Mouse (Mus musculus): Measurements from ENCODE around the gene Tceanc2. TPM values are rescaled to one million over a fixed set of nuclear protein-coding genes. Genes with fewer than 3 reads are reported as not detected.

Gene Tceanc2
- polyA plus RNA-seq, 1 experiment from 2014 or later: 18.1 TPM

- no peaks in the 10 kb centered on the region for H3K27me3 ChIP-seq (ENCODE audit: control insufficient read depth, insufficient read depth, low read depth, low read length)
- ATAC-seq: no peak
- H3K4me3 ChIP-seq (ENCODE audit: low read depth, low read length): no peak overlapping the region
- H3K27ac ChIP-seq (ENCODE audit: low read length): no peak overlapping the region
- no peaks in the 10 kb centered on the region for H3K9me3 ChIP-seq (replicated peaks; ENCODE audit: control insufficient read depth, low read length, poor library complexity, severe bottlenecking)
- no peak overlapping the region for H3K9ac ChIP-seq (ENCODE audit: low read depth, low read length)
- 32% methylated on average over 13 of the region's 13 CpGs for WGBS
- no peaks in the 10 kb centered on the region for H3K36me3 ChIP-seq (ENCODE audit: control insufficient read depth, insufficient read depth, low read length)
- H3K4me2 ChIP-seq (ENCODE audit: low read length): no peak overlapping the region
- peaks cover 16% of the 10 kb centered on the region for H3K4me1 ChIP-seq (ENCODE audit: control insufficient read depth, insufficient read depth, low read length)
Measured at GRCm38 (mm10) chr4:107126891-107127524, 51.9 kb downstream of the Tceanc2 start.

GRCm38 (mm10) chr4:107126389-107126788, 52.5 kb downstream of the Tceanc2 start:
- no peaks in the 10 kb centered on the region for H3K36me3 ChIP-seq (ENCODE audit: control insufficient read depth, insufficient read depth, low read length)
- no peak overlapping the region for H3K9ac ChIP-seq (ENCODE audit: low read depth, low read length)
- no peak overlapping the region for H3K4me3 ChIP-seq (ENCODE audit: low read depth, low read length)
- ATAC-seq: no peak
- no peaks in the 10 kb centered on the region for H3K9me3 ChIP-seq (replicated peaks; ENCODE audit: control insufficient read depth, low read length, poor library complexity, severe bottlenecking)
- no peaks in the 10 kb centered on the region for H3K27me3 ChIP-seq (ENCODE audit: control insufficient read depth, insufficient read depth, low read depth, low read length)
- no peak overlapping the region for H3K27ac ChIP-seq (ENCODE audit: low read length)
- WGBS: 27% methylated on average over 10 of the region's 10 CpGs
- no peak overlapping the region for H3K4me2 ChIP-seq (ENCODE audit: low read length)
- H3K4me1 ChIP-seq (ENCODE audit: control insufficient read depth, insufficient read depth, low read length): peaks cover 16% of the 10 kb centered on the region

DNA sequence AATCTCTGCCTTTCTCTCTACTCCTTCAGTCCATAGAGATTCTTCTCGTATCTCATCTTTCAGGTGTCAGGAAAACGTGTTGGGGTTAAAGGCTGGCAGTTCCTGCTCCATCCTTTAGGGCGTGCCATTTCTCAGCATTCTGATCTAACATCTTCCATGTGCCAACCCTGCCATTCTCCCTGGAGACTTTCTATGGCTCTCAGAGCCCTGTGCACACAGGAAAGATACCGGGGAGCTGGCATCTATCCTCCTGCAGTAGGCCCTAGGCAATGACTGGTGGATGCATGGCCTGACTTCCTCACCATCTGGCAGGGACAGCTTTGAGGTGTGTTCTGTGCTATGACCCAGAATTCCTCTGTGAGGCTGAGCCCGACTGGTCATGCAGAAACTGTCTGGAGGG, 53.8 kb downstream of the Tceanc2 start:
- Histone ChIP-seq H3K36me3 (ENCODE audit: control insufficient read depth, insufficient read depth, low read length) (no peaks in the 10 kb centered on the region), H3K4me2 (ENCODE audit: low read length) (no peak overlapping the region), H3K27ac (ENCODE audit: low read length) (no peak overlapping the region), H3K4me1 (ENCODE audit: control insufficient read depth, insufficient read depth, low read length) (peaks cover 13% of the 10 kb centered on the region), H3K27me3 (ENCODE audit: control insufficient read depth, insufficient read depth, low read depth, low read length) (no peaks in the 10 kb centered on the region), H3K4me3 (ENCODE audit: low read depth, low read length) (no peak overlapping the region), H3K9me3 (replicated peaks; ENCODE audit: control insufficient read depth, low read length, poor library complexity, severe bottlenecking) (no peaks in the 10 kb centered on the region), H3K9ac (ENCODE audit: low read depth, low read length) (no peak overlapping the region)
- WGBS: 47% methylated on average over 5 of the region's 5 CpGs
- ATAC-seq: no peak

- 68% methylated on average over 7 of the region's 7 CpGs for WGBS
- H3K4me3 ChIP-seq (ENCODE audit: low read depth, low read length): no peak overlapping the region
- no peaks in the 10 kb centered on the region for H3K27me3 ChIP-seq (ENCODE audit: control insufficient read depth, insufficient read depth, low read depth, low read length)
- H3K4me2 ChIP-seq (ENCODE audit: low read length): no peak overlapping the region
- no peak overlapping the region for H3K9ac ChIP-seq (ENCODE audit: low read depth, low read length)
- H3K4me1 ChIP-seq (ENCODE audit: control insufficient read depth, insufficient read depth, low read length): peaks cover 13% of the 10 kb centered on the region
- H3K36me3 ChIP-seq (ENCODE audit: control insufficient read depth, insufficient read depth, low read length): no peaks in the 10 kb centered on the region
- ATAC-seq: no peak
- no peaks in the 10 kb centered on the region for H3K9me3 ChIP-seq (replicated peaks; ENCODE audit: control insufficient read depth, low read length, poor library complexity, severe bottlenecking)
- H3K27ac ChIP-seq (ENCODE audit: low read length): no peak overlapping the region
Measured at GRCm38 (mm10) chr4:107124376-107124775, 54.5 kb downstream of the Tceanc2 start.

DNA sequence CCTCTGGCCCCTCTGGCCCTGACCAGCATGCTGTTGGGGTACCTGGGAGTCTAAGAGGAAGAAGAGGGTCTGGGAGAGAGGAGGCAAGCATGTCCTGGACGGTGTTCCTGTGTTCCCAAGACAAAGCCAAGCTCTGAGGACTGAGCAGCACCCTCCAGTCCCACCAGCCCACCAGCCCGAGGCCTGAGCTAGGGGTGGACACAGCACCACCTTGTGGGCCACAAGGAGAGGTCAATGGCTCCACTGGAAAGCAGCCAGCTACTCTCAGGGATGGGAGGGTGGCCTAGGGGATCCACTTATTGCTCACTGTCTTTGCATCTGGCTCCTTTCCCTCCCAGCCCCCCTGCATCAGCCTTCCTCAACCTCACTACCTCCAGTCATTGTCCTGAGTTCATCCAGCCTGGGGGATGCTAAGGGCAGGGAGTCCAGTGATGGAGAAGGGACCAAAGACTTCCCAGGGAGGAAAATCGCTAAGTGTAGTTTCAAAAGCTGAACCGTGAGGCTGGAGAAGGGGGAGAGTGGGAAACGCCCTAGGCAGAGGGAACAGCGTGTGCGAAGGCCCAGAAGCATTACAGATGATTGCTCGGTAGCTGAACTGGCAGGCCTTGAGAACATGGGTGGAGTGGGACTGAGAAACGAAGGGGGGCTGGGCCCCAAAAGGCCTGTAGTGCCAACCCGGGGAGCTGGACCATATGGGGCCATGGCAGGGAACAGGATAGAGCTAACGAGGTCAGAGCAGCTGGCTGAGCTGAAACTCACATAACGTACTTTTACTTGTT, 57.6 kb downstream of the Tceanc2 start:
- Histone ChIP-seq H3K4me1 (ENCODE audit: control insufficient read depth, insufficient read depth, low read length) (no peaks in the 10 kb centered on the region), H3K27me3 (ENCODE audit: control insufficient read depth, insufficient read depth, low read depth, low read length) (no peaks in the 10 kb centered on the region), H3K4me2 (ENCODE audit: low read length) (no peak overlapping the region), H3K36me3 (ENCODE audit: control insufficient read depth, insufficient read depth, low read length) (no peaks in the 10 kb centered on the region), H3K9me3 (replicated peaks; ENCODE audit: control insufficient read depth, low read length, poor library complexity, severe bottlenecking) (no peaks in the 10 kb centered on the region), H3K4me3 (ENCODE audit: low read depth, low read length) (no peak overlapping the region), H3K27ac (ENCODE audit: low read length) (no peak overlapping the region), H3K9ac (ENCODE audit: low read depth, low read length) (no peak overlapping the region)
- WGBS: 42% methylated on average over 12 of the region's 12 CpGs
- peak; percentile 52; the same call in 1 of the 2 replicates for ATAC-seq

DNA sequence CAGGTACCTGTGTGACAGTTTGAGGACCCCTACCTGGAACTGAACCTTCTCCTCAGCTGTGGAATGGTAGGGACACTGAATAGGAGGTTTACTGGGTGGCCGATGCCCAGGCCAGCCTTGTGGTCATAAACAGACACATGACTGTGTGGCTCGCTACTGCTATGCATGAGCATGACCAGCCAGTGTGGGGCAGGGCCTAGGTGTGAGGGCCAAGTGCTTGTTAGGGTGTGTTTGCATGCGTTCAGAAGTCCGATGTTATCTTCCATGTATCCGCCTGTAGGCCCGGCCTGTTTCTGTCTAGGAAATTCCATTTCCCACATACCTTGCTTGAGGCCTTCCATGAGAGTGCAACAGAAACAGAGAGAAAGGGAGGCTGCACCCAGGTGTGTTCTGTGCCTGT, 58.2 kb downstream of the Tceanc2 start:
- H3K4me2 ChIP-seq (ENCODE audit: low read length): no peak overlapping the region
- H3K27me3 ChIP-seq (ENCODE audit: control insufficient read depth, insufficient read depth, low read depth, low read length): no peaks in the 10 kb centered on the region
- no peaks in the 10 kb centered on the region for H3K4me1 ChIP-seq (ENCODE audit: control insufficient read depth, insufficient read depth, low read length)
- 88% methylated on average over 6 of the region's 6 CpGs for WGBS
- H3K36me3 ChIP-seq (ENCODE audit: control insufficient read depth, insufficient read depth, low read length): no peaks in the 10 kb centered on the region
- H3K27ac ChIP-seq (ENCODE audit: low read length): no peak overlapping the region
- ATAC-seq: no peak
- H3K9ac ChIP-seq (ENCODE audit: low read depth, low read length): no peak overlapping the region
- H3K9me3 ChIP-seq (replicated peaks; ENCODE audit: control insufficient read depth, low read length, poor library complexity, severe bottlenecking): no peaks in the 10 kb centered on the region
- no peak overlapping the region for H3K4me3 ChIP-seq (ENCODE audit: low read depth, low read length)

- no peak for ATAC-seq
- WGBS: 59% methylated on average over 4 of the region's 4 CpGs
- Histone ChIP-seq H3K9me3 (replicated peaks; ENCODE audit: control insufficient read depth, low read length, poor library complexity, severe bottlenecking) (no peaks in the 10 kb centered on the region), H3K9ac (ENCODE audit: low read depth, low read length) (no peak overlapping the region), H3K4me3 (ENCODE audit: low read depth, low read length) (no peak overlapping the region), H3K27me3 (ENCODE audit: control insufficient read depth, insufficient read depth, low read depth, low read length) (no peaks in the 10 kb centered on the region), H3K27ac (ENCODE audit: low read length) (no peak overlapping the region), H3K36me3 (ENCODE audit: control insufficient read depth, insufficient read depth, low read length) (no peaks in the 10 kb centered on the region), H3K4me1 (ENCODE audit: control insufficient read depth, insufficient read depth, low read length) (no peaks in the 10 kb centered on the region), H3K4me2 (ENCODE audit: low read length) (no peak overlapping the region)
Measured at GRCm38 (mm10) chr4:107119056-107119455, 59.9 kb downstream of the Tceanc2 start.

DNA sequence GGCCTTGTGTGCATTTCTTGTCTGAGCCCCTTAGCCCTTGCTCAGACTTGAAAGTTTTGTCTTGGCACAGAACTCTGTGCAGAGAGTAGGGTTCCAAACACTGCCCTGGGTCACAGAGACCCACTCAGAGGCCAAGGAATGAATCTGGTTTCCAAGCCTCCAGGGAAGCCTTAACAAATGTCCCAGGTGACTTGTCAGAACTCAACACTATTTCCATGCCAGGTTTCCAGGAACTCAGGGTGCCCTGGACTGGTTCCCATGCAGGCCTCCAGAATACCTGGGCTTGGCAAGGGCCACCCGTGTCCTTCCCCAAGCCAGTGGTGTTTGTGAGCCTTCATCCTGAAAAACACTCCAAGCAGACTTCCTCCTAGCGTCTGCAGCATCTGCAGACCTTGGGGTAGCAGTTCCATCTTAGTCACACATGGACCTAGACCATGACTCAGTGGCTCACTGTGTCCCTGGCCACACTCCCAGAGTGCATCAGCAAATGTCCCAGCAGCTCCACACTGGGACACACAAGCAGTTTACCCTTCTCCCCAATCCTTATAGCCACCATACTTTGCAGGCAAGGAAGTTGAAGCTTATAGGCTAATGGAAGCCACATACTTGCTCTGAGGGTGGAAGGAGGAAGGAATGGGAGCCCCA, 61.1 kb downstream of the Tceanc2 start:
- no peaks in the 10 kb centered on the region for H3K9me3 ChIP-seq (replicated peaks; ENCODE audit: control insufficient read depth, low read length, poor library complexity, severe bottlenecking)
- no peaks in the 10 kb centered on the region for H3K4me1 ChIP-seq (ENCODE audit: control insufficient read depth, insufficient read depth, low read length)
- no peak overlapping the region for H3K9ac ChIP-seq (ENCODE audit: low read depth, low read length)
- no peaks in the 10 kb centered on the region for H3K27me3 ChIP-seq (ENCODE audit: control insufficient read depth, insufficient read depth, low read depth, low read length)
- ATAC-seq: no peak
- 93% methylated on average over 2 of the region's 2 CpGs for WGBS
- no peak overlapping the region for H3K27ac ChIP-seq (ENCODE audit: low read length)
- no peak overlapping the region for H3K4me3 ChIP-seq (ENCODE audit: low read depth, low read length)
- H3K4me2 ChIP-seq (ENCODE audit: low read length): no peak overlapping the region
- H3K36me3 ChIP-seq (ENCODE audit: control insufficient read depth, insufficient read depth, low read length): no peaks in the 10 kb centered on the region

DNA sequence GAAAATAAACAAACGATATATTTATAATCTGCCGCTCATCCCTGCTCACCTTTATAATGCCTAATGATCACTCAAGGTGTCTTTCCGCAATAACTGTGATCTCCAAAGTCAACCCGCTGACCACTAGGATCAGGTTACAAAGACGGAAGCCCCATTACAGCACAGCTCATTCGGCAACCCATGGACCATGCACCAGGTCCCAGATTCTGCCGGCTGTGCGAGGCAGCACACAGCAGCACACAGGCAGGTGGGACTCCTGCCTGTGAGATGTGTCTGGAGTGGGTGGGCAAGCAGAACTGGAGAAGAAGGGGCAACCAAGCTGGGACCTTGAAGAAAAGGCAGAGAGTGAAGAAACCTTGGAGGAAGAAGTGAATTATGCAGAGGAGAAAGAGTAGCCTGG, 64.6 kb downstream of the Tceanc2 start:
- H3K4me3 ChIP-seq (ENCODE audit: low read depth, low read length): no peak overlapping the region
- H3K27ac ChIP-seq (ENCODE audit: low read length): no peak overlapping the region
- ATAC-seq: no peak
- no peaks in the 10 kb centered on the region for H3K4me1 ChIP-seq (ENCODE audit: control insufficient read depth, insufficient read depth, low read length)
- WGBS: 56% methylated on average over 8 of the region's 8 CpGs
- no peak overlapping the region for H3K9ac ChIP-seq (ENCODE audit: low read depth, low read length)
- no peak overlapping the region for H3K4me2 ChIP-seq (ENCODE audit: low read length)
- H3K27me3 ChIP-seq (ENCODE audit: control insufficient read depth, insufficient read depth, low read depth, low read length): no peaks in the 10 kb centered on the region
- H3K36me3 ChIP-seq (ENCODE audit: control insufficient read depth, insufficient read depth, low read length): no peaks in the 10 kb centered on the region
- H3K9me3 ChIP-seq (replicated peaks; ENCODE audit: control insufficient read depth, low read length, poor library complexity, severe bottlenecking): no peaks in the 10 kb centered on the region

Data from midbrain, embryonic 16.5 days (tissue).